Mouse (Mus musculus) midbrain, embryonic 16.5 days (tissue): ENCODE results near the gene Eva1a. TPM values are rescaled to one million over a fixed set of nuclear protein-coding genes. Genes with fewer than 3 reads are reported as not detected.
A peak's percentile ranks its signal among the peaks of the same experiment; 100 is the strongest.

Experiments
- ATAC-seq: fragments of 200-750 bp; cut with Nextera tagmentation; 2 replicates; pipeline ENCODE4 v1.8.0; 2017; ENCODE audit warnings: moderate TSS enrichment
- H3K27ac ChIP-seq: fragments of 300-500 bp; sonication (generic); 2 replicates; pipeline ENCODE4 v1.5.1; 2014; ENCODE audit warnings: mild to moderate bottlenecking, low read length, mixed read lengths
- H3K27me3 ChIP-seq: fragments of 300-500 bp; sonication (generic); 2 replicates; pipeline ENCODE4 v1.6.1; 2014; ENCODE audit warnings: low read depth, low read length, mixed read lengths; ENCODE audit not compliant: control insufficient read depth, insufficient read depth
- H3K36me3 ChIP-seq: fragments of 300-500 bp; sonication (generic); 2 replicates; pipeline ENCODE4 v1.6.1; 2014; ENCODE audit warnings: mild to moderate bottlenecking, low read length, moderate library complexity, mixed read lengths; ENCODE audit not compliant: control insufficient read depth, insufficient read depth
- H3K4me1 ChIP-seq: fragments of 300-500 bp; sonication (generic); 2 replicates; pipeline ENCODE4 v1.6.1; 2014; ENCODE audit warnings: mild to moderate bottlenecking, low read length, mixed read lengths; ENCODE audit not compliant: control insufficient read depth, insufficient read depth
- H3K4me2 ChIP-seq: fragments of 300-500 bp; sonication (generic); 2 replicates; pipeline ENCODE4 v1.6.1; 2014; ENCODE audit warnings: mild to moderate bottlenecking, low read length, mixed read lengths
- H3K4me3 ChIP-seq: fragments of 300-500 bp; sonication (generic); 2 replicates; pipeline ENCODE4 v1.5.1; 2014; ENCODE audit warnings: low read depth, mild to moderate bottlenecking, low read length, moderate library complexity, mixed read lengths
- H3K9ac ChIP-seq: fragments of 300-500 bp; sonication (generic); 2 replicates; pipeline ENCODE4 v1.6.1; 2014; ENCODE audit warnings: low read depth, low read length, mixed read lengths
- H3K9me3 ChIP-seq: fragments of 300-500 bp; sonication (generic); replicated peaks from 2 replicates; pipeline ENCODE4 v1.6.1; 2014; ENCODE audit warnings: mild to moderate bottlenecking, low read length, mixed read lengths; ENCODE audit not compliant: control insufficient read depth, poor library complexity, severe bottlenecking
- whole genome bisulfite sequencing: fragments of 180-500 bp; shearing (Covaris S2); extraction: QIAGEN DNeasy Blood & Tissue Kit; methylation state at CpG from one replicate; pipeline ENCODE4 v1.1.7; 2014; 5-methylcytosine and 5-hydroxymethylcytosine counted together
- polyA plus RNA-seq: library from polyadenylated mRNA; unstranded; fragments of >200 nt; fragmentation: Nextera tagmentation; extraction: Ambion mirVana; gene quantifications from 2 replicates; pipeline ENCODE4 v1.2.1, GENCODE M21; 2015

Eva1a gene
- polyA plus RNA-seq: 0.63 and 0.81 TPM in 2 replicates

DNA sequence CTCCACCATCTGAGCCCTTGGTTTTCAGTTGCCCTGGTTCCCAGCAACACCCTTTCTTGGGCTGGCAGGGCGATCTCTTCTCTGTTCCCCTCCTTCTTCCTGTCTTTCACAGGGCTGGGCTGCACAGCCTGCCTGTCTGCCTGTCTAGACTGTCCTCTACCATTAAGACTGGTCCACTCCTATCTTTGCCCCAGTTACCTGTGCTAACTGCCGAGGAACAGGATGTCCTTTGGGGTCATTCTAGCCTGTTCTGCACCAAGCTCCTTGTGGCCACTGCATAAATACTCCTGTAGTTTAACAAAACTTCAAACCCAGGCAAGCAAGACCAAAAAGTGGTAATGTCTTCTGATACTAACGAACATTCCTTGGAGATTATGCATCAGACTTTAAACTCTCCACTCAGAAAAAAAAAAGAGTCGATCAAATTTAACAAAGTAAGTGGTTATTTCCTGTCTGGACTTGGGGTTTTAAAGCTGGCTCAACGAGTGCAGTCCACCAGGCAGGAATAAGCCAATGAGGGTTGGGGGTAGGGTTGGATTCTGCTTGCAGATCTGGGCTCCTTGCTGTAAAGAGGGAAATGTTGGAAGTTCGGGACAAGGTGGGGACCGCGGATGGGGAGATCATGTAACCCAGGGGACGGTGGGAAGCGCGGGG, at the start of gene Eva1a:
Gene Eva1a, plus strand, starts transcription at position 210 of the 654 bp plus-strand sequence.
- peak within 1 kb of the TSS; percentile 98 for H3K4me2 ChIP-seq
- H3K4me3 ChIP-seq: peak within 1 kb of the TSS; percentile 46
- H3K36me3 ChIP-seq: no peaks in the 10 kb centered on the region
- H3K9me3 ChIP-seq: no peaks in the 10 kb centered on the region
- H3K9ac ChIP-seq: peak within 1 kb of the TSS; percentile 59
- 17% methylated on average over 11 of the region's 11 CpGs for WGBS
- H3K27me3 ChIP-seq: peaks cover 17% of the 10 kb centered on the region
- peaks cover 10% of the 10 kb centered on the region for H3K4me1 ChIP-seq
- H3K27ac ChIP-seq: no peak within 1 kb of the TSS
- ATAC-seq: no peak

DNA sequence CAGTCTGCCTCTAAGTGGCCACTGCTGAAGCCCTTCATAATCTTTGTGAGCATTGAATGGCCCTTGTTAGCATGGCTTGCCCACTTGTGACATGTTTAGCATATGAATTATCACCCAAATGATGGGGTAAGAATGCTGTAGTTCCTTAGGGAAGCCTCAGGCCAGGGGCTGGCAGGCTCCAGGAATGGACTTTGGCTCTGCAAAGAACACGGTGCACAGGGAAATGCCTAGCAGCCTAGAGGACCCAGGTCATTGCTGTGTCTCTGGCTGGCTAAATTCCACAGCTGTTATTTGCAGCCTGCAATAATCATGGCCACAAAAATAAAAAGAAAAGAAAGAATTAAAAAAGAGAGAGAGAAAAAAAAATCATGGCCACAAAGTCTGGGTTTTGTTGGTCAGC, 28.5 kb upstream of the Eva1a start:
- 47% methylated on average over 1 of the region's 1 CpGs for WGBS
- no peak for ATAC-seq
- no peaks in the 10 kb centered on the region for H3K4me1 ChIP-seq
- H3K9ac ChIP-seq: no peak overlapping the region
- H3K4me3 ChIP-seq: no peak overlapping the region
- H3K9me3 ChIP-seq: no peaks in the 10 kb centered on the region
- no peak overlapping the region for H3K4me2 ChIP-seq
- H3K27me3 ChIP-seq: no peaks in the 10 kb centered on the region
- no peak overlapping the region for H3K27ac ChIP-seq
- no peaks in the 10 kb centered on the region for H3K36me3 ChIP-seq

DNA sequence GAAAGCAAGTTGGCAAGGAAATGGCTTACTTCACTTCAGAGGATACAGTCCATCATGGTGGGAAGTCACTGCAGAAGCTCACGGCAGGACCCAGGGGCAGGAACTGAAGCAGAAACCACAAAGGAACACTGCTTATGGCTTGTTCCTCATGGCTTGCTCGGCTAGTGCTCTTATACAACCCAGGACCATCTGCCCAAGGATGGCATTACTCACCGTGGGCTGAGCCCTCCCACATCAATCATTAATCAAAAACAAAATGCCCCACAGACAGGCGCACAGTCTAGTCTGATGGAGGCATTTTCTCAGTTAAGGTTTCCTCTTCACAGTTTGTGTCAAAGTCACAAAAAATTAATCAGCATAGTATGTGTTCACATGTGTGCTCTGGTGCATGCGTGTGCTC, 19.8 kb upstream of the Eva1a start:
- no peaks in the 10 kb centered on the region for H3K4me1 ChIP-seq
- no peak for ATAC-seq
- no peak overlapping the region for H3K4me2 ChIP-seq
- no peak overlapping the region for H3K27ac ChIP-seq
- no peaks in the 10 kb centered on the region for H3K9me3 ChIP-seq
- H3K4me3 ChIP-seq: no peak overlapping the region
- 90% methylated on average over 5 of the region's 5 CpGs for WGBS
- H3K9ac ChIP-seq: no peak overlapping the region
- no peaks in the 10 kb centered on the region for H3K36me3 ChIP-seq
- no peaks in the 10 kb centered on the region for H3K27me3 ChIP-seq

DNA sequence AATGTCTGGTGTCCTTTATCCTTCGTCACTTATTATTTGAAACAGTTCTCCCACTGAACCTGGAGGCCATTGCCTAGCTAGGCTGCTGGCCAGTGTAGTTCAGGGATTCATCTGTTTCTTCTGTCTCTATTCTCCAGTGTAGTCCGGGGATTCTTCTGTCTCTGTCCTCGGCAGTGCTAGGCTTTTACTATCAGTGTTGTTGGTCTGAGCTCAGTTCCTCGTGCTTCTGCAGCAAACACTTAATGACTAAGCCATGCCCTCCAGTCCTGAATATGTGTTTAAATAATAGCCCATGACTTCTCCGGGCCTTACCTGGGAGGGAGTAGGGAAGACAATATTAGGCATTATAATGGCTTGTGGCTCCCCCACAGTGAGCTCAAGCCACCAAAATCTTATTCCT, 19.3 kb upstream of the Eva1a start:
- no peak overlapping the region for H3K9ac ChIP-seq
- no peaks in the 10 kb centered on the region for H3K27me3 ChIP-seq
- WGBS: 84% methylated on average over 5 of the region's 5 CpGs

DNA sequence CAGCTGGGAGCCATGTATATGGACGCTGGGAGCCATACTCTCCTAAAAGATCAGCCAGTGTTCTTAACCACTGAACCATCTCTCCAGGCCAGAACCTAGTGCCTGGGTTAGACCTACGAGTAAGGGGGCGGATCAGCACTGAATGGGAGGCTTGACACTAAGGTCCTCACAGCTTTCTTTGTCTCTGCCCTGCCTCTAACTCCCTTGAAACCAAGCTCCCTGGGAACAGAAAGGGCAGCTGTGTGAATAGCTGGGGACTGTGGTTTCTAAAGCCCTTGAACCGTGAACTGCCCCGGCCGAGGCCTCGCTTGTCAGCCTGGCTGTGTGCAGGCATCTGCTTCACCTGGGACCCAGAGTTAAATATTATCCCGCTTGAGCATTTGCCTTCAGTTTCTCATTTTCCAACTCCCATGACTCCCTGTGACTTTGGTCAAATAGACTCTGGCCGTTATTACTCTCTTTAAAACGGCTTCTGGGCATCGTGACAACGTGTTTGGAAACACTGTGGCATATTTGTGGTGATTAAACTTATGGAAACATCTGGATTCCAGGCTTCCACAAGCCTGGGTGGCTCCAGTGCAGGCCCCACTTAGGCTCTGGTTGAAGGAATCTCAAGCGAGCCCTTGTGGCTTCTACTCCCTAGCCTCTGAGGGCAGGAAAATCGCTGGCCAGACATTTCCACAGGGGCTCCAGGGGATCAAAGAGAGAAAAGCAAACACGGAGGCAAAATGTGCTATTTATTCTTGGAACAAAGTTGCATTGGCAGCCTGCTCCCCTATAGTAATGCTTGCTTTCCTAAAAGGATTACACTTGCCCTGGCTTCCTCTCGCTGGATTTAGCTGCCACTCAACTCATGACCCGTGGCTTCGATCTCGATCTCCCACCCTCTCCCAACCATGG, 11.0 kb upstream of the Eva1a start:
- H3K36me3 ChIP-seq: no peaks in the 10 kb centered on the region

More for the DNA sequence above, 19.3 kb upstream of the Eva1a start:
- Histone ChIP-seq H3K27ac (no peak overlapping the region), H3K9me3 (no peaks in the 10 kb centered on the region), H3K4me1 (no peaks in the 10 kb centered on the region), H3K36me3 (no peaks in the 10 kb centered on the region), H3K4me2 (no peak overlapping the region), H3K4me3 (no peak overlapping the region)
- no peak for ATAC-seq

DNA sequence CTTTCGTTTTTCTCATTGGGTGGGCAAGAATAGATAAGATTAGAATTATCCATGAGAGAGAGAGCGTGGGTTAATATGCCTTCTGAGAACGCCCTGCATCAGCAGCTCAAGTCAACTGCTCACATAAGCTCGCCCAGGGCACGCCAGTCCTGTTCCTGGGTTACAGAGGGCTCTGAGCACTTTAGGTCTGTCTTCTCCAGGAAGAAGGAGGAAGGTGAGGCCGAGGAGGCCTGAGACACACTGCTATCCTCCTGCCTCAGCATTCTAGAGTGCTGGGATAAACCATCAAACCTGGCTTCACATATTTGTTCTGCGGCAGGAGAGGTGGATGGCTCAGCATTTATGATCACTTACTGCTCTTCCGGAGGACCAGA, 10.3 kb upstream of the Eva1a start:
- ATAC-seq: no peak
- no peak overlapping the region for H3K27ac ChIP-seq
- H3K27me3 ChIP-seq: no peaks in the 10 kb centered on the region
- H3K4me1 ChIP-seq: peaks cover 3% of the 10 kb centered on the region; the same call in 1 of the 2 replicates
- no peak overlapping the region for H3K9ac ChIP-seq
- no peaks in the 10 kb centered on the region for H3K9me3 ChIP-seq
- no peak overlapping the region for H3K4me2 ChIP-seq
- H3K4me3 ChIP-seq: no peak overlapping the region
- no peaks in the 10 kb centered on the region for H3K36me3 ChIP-seq
- WGBS: 41% methylated on average over 8 of the region's 8 CpGs

More for the DNA sequence above, 11.0 kb upstream of the Eva1a start:
- Histone ChIP-seq H3K4me1 (peaks cover 3% of the 10 kb centered on the region; the same call in 1 of the 2 replicates), H3K9ac (no peak overlapping the region), H3K4me3 (no peak overlapping the region), H3K9me3 (no peaks in the 10 kb centered on the region), H3K27ac (no peak overlapping the region), H3K4me2 (no peak overlapping the region), H3K27me3 (no peaks in the 10 kb centered on the region)
- ATAC-seq: no peak
- 15% methylated on average over 19 of the region's 19 CpGs for WGBS

DNA sequence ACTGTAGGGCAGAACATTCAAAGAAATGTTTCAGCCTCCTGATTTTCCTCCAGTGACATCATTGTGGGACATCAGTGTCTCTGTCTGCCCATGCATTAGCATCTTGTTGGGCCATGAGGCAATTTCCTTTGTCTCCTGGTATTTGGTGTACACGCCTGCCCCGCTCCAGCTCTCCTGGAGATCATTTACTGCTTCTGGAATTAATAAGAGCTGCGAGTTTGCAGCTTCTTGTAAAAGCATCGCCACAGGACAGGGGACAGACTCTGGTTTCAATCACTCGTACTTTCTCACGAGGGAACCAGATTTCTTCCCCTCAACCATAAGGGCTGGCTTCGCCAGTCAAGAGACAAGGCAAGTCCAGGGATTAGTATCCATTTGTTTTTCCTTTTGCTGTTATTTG, 3.6 kb upstream of the Eva1a start:
- H3K36me3 ChIP-seq: no peaks in the 10 kb centered on the region
- no peak for ATAC-seq
- H3K27me3 ChIP-seq: peaks cover 7% of the 10 kb centered on the region
- 68% methylated on average over 7 of the region's 7 CpGs for WGBS
- no peak overlapping the region for H3K9ac ChIP-seq
- H3K4me1 ChIP-seq: peaks cover 3% of the 10 kb centered on the region; the same call in 1 of the 2 replicates
- no peak overlapping the region for H3K4me2 ChIP-seq
- no peak overlapping the region for H3K4me3 ChIP-seq
- no peaks in the 10 kb centered on the region for H3K9me3 ChIP-seq
- H3K27ac ChIP-seq: no peak overlapping the region

DNA sequence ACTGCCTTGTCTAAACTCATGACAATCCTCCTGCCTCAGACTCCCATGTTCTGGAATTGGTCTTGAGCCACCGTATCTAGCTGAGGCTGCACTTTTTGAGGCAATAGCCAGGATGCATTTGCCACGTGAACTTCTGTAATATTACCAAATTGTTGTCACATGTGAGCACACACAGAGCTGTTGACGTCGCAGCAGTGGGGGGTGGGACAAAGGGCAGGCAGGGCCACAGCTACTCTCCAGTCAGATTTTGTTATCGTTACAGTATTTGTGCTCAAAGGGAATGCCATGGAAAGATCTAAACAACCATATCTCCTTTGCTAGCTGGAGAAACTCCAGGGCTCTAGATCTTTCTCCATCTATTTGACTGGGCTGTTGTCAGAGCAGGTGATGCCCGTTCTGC, 1.6 kb upstream of the Eva1a start:
- Histone ChIP-seq H3K4me2 (no peak overlapping the region), H3K27me3 (peaks cover 17% of the 10 kb centered on the region), H3K36me3 (no peaks in the 10 kb centered on the region), H3K9ac (no peak overlapping the region), H3K4me3 (no peak overlapping the region), H3K4me1 (peaks cover 10% of the 10 kb centered on the region), H3K9me3 (no peaks in the 10 kb centered on the region), H3K27ac (no peak overlapping the region)
- ATAC-seq: no peak
- 79% methylated on average over 6 of the region's 6 CpGs for WGBS

DNA sequence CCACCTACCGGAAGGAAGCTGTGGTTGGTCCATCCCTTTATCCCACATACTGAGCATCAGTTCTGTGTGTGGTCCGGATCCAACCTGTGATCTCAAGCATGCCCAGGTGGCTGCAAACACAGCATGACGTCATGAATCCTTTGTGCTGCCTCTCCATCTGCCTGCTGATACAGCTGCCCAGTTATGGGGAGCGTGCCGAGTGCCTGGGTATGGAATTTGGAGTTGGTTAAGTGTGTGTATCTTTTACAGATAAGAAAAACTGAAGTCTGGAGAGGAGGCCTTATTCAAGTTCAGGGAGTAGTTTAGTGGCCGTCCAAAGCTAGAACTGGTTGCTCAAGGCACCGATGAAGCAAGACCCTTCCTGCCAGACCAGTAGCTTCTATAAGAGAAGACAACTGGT, 875 bp upstream of the Eva1a start:
- Histone ChIP-seq H3K4me2 (no peak overlapping the region), H3K4me3 (no peak overlapping the region), H3K36me3 (no peaks in the 10 kb centered on the region), H3K9me3 (no peaks in the 10 kb centered on the region), H3K4me1 (peaks cover 10% of the 10 kb centered on the region), H3K9ac (no peak overlapping the region), H3K27ac (no peak overlapping the region), H3K27me3 (peaks cover 17% of the 10 kb centered on the region)
- ATAC-seq: no peak
- WGBS: 86% methylated on average over 7 of the region's 7 CpGs
